Mouse (Mus musculus): ENCODE results near the gene Anxa6.

GRCm38 (mm10) chr11:54984581-54984980 lies 48.7 kb downstream of the Anxa6 start:
- TF ChIP-seq GATA1 (IDR thresholded peaks at IDR 0.05; ENCODE audit: borderline replicate concordance, low read length) = no peak
- no peak for TF ChIP-seq FLI1 (IDR thresholded peaks at IDR 0.05; ENCODE audit: low read length)

All from megakaryocyte, embryonic 14.5 days (primary cell).